ENCODE assay signal across 21 mouse cellular contexts in genomic region chr7:142449038-142449617, GRCm38 (mm10). TPM values are rescaled to one million over a fixed set of nuclear protein-coding genes. Genes with fewer than 3 reads are reported as not detected.
DNase-seq lines count a peak whose midpoint lies in the region; ATAC-seq and TF ChIP-seq lines count a peak whose summit lies in the region.
"Had no signal": no experiment of that assay in that cellular context is flagged by ENCODE, and none has a peak within 500 bp of the region (broad histone marks: within the 10 kb centered on the region; RNA-seq: fewer than 3 reads in every experiment).

No protein-coding gene starts in this region.

- peak overlapping the region; percentile 75 for H3K27ac ChIP-seq in heart, embryonic 10.5 days
- H3K27ac ChIP-seq in liver, embryonic 16.5 days (ENCODE audit: low read length) = no peak overlapping the region
- H3K27ac ChIP-seq in liver, postnatal 0 days (ENCODE audit: low read depth) = no peak overlapping the region
- H3K27ac ChIP-seq: embryonic facial prominence, embryonic 10.5 days; hindbrain, embryonic 15.5 days; liver, embryonic 15.5 days had no signal

- H3K4me1 ChIP-seq in heart, embryonic 10.5 days = peaks cover 22% of the 10 kb centered on the region
- H3K4me1 ChIP-seq in liver, embryonic 16.5 days (ENCODE audit: control insufficient read depth, low read depth, low read length) = no peaks in the 10 kb centered on the region
- no peaks in the 10 kb centered on the region for H3K4me1 ChIP-seq in liver, postnatal 0 days (ENCODE audit: insufficient read depth)
- H3K4me1 ChIP-seq: hindbrain, embryonic 15.5 days; liver, embryonic 15.5 days had no signal

- no peak overlapping the region for H3K9ac ChIP-seq in liver, embryonic 16.5 days (ENCODE audit: low read depth, low read length)
- no peak overlapping the region for H3K9ac ChIP-seq in liver, postnatal 0 days (replicated peaks)
- H3K9ac ChIP-seq: forebrain, postnatal 0 days; hindbrain, embryonic 15.5 days; liver, embryonic 15.5 days had no signal

- no peaks in the 10 kb centered on the region for H3K36me3 ChIP-seq in heart, embryonic 10.5 days
- H3K36me3 ChIP-seq in liver, embryonic 16.5 days (ENCODE audit: control insufficient read depth, insufficient read depth) = no peaks in the 10 kb centered on the region
- H3K36me3 ChIP-seq in liver, postnatal 0 days (replicated peaks; ENCODE audit: insufficient read depth, low read length) = no peaks in the 10 kb centered on the region
- H3K36me3 ChIP-seq: embryonic facial prominence, embryonic 10.5 days; hindbrain, embryonic 15.5 days; liver, embryonic 15.5 days had no signal

- no peaks in the 10 kb centered on the region for H3K9me3 ChIP-seq in heart, embryonic 10.5 days
- no peaks in the 10 kb centered on the region for H3K9me3 ChIP-seq in liver, embryonic 16.5 days (replicated peaks; ENCODE audit: control insufficient read depth, low read length)
- no peaks in the 10 kb centered on the region for H3K9me3 ChIP-seq in liver, postnatal 0 days (ENCODE audit: low read length)
- H3K9me3 ChIP-seq: embryonic facial prominence, embryonic 10.5 days; hindbrain, embryonic 15.5 days; liver, embryonic 15.5 days had no signal

- H3K27me3 ChIP-seq in heart, embryonic 10.5 days (ENCODE audit: insufficient read depth, poor library complexity, severe bottlenecking) = no peaks in the 10 kb centered on the region
- no peaks in the 10 kb centered on the region for H3K27me3 ChIP-seq in liver, embryonic 16.5 days (ENCODE audit: control insufficient read depth, insufficient read depth, low read depth, low read length)
- H3K27me3 ChIP-seq in liver, postnatal 0 days (ENCODE audit: insufficient read depth, low read length) = no peaks in the 10 kb centered on the region
- H3K27me3 ChIP-seq: hindbrain, embryonic 15.5 days; liver, embryonic 15.5 days had no signal

- WGBS in heart, embryonic 10.5 days = 76% methylated on average over 6 of the region's 6 CpGs
- 48% methylated on average over 6 of the region's 6 CpGs for WGBS in liver, embryonic 16.5 days (ENCODE audit: insufficient replicate concordance)
- WGBS in liver, postnatal 0 days (ENCODE audit: insufficient replicate concordance) = 52% methylated on average over 6 of the region's 6 CpGs

- no peak for TF ChIP-seq EP300 in liver, postnatal 0 days (IDR thresholded peaks at IDR 0.05; ENCODE audit: low read depth)

- no peak for TF ChIP-seq CTCF in liver, postnatal 0 days (IDR thresholded peaks at IDR 0.05; ENCODE audit: low read depth)

- DNase-seq in heart, embryonic 10.5 days (ENCODE audit: low spot score) = peak; percentile 65
- no peak for DNase-seq in heart, adult 8-10 months (ENCODE audit: low spot score)
- DNase-seq in liver, postnatal 0 days = no peak
- no peak for DNase-seq in spleen, adult 12 weeks (ENCODE audit: low spot score)
- DNase-seq: adrenal gland, adult 2 months; cerebellum, adult 9-10 months; forebrain, postnatal 0 days; kidney, adult 8-10 months had no signal

- no peak overlapping the region for H3K4me3 ChIP-seq in heart, embryonic 10.5 days
- H3K4me3 ChIP-seq in liver, embryonic 16.5 days (ENCODE audit: low read depth, low read length) = no peak overlapping the region
- no peak overlapping the region for H3K4me3 ChIP-seq in liver, postnatal 0 days (ENCODE audit: low read depth, low read length)
- H3K4me3 ChIP-seq: embryonic facial prominence, embryonic 10.5 days; erythroblast, embryonic 14.5 days; hindbrain, embryonic 15.5 days; liver, embryonic 15.5 days had no signal

- ATAC-seq in liver, embryonic 16.5 days (ENCODE audit: low read depth) = 0 out of 2 replicates have a peak, but pooled peaks have one; percentile 16
- ATAC-seq in liver, postnatal 0 days = no peak
- ATAC-seq in common myeloid progenitor, adult 5-6 weeks (replicated peaks; ENCODE audit: low read depth, poor library complexity, severe bottlenecking) = peak; percentile 69
- ATAC-seq in neutrophil, adult 5-6 weeks (ENCODE audit: extremely low read depth, insufficient number of reproducible peaks, low FRiP score, poor library complexity, severe bottlenecking) = peak; percentile 61; the same call in 1 of the 2 replicates
- ATAC-seq: forebrain, postnatal 0 days had no signal

- H3K4me2 ChIP-seq in liver, embryonic 16.5 days (ENCODE audit: low read depth, low read length) = no peak overlapping the region
- no peak overlapping the region for H3K4me2 ChIP-seq in liver, postnatal 0 days (ENCODE audit: low read depth, low read length)
- H3K4me2 ChIP-seq: hindbrain, embryonic 15.5 days; liver, embryonic 15.5 days had no signal

RNA-seq across cellular contexts. Expression of gene Tnni2, which starts 7.5 kb away (rescaled TPM):
- polyA plus RNA-seq in heart, embryonic 10.5 days (2016; fragmentation: Nextera tagmentation; extraction: Ambion mirVana) = 51.9 and 56.4 TPM in 2 replicates
- 1 to 10 TPM; 5.1 to 10.0 (median 7.8) TPM for total RNA-seq in heart, adult 8-10 months (2022)
- 17.8 and 41.4 TPM in 2 replicates for polyA plus RNA-seq in liver, embryonic 16.5 days (2015; fragmentation: Nextera tagmentation; extraction: Ambion mirVana)
- 6.9 and 72.7 TPM in 2 replicates for polyA plus RNA-seq in liver, postnatal 0 days (2015; fragmentation: Nextera tagmentation; extraction: Ambion mirVana)
- 1.8 and 3.7 TPM in 2 replicates for total RNA-seq in common myeloid progenitor, adult 5-6 weeks (2017)
- 18.2 and 31.9 TPM in 2 replicates for total RNA-seq in neutrophil, adult 5-6 weeks (2017)
- polyA plus RNA-seq: adrenal gland, adult 2 months; erythroblast, embryonic 14.5 days; testis, adult 2 months had no signal

RNA-seq across cellular contexts. Expression of gene Lsp1, which starts 11.5 kb away (rescaled TPM):
- 32.0 and 36.9 TPM in 2 replicates for polyA plus RNA-seq in heart, embryonic 10.5 days (2016; fragmentation: Nextera tagmentation; extraction: Ambion mirVana)
- 10 to 100 TPM; 24.0 to 40.3 (median 31.7) TPM for total RNA-seq in heart, adult 8-10 months (2022)
- 21.6 and 26.2 TPM in 2 replicates for polyA plus RNA-seq in liver, embryonic 16.5 days (2015; fragmentation: Nextera tagmentation; extraction: Ambion mirVana)
- polyA plus RNA-seq in liver, postnatal 0 days (2015; fragmentation: Nextera tagmentation; extraction: Ambion mirVana) = 31.5 and 33.6 TPM in 2 replicates
- total RNA-seq in common myeloid progenitor, adult 5-6 weeks (2017) = 96.5 and 108 TPM in 2 replicates
- 1,761 and 1,798 TPM in 2 replicates for total RNA-seq in neutrophil, adult 5-6 weeks (2017)

RNA-seq across cellular contexts. Expression of gene Syt8, which starts 14.5 kb away (rescaled TPM):
- polyA plus RNA-seq in heart, embryonic 10.5 days (2016; fragmentation: Nextera tagmentation; extraction: Ambion mirVana) = 0.38 and 1.3 TPM in 2 replicates
- under 1 TPM in 1 of 4 experiments, not detected in 3; 0.25 TPM for total RNA-seq in heart, adult 8-10 months (2022)
- 0.14 TPM in 1 of 2 replicates, not detected in the other for polyA plus RNA-seq in liver, embryonic 16.5 days (2015; fragmentation: Nextera tagmentation; extraction: Ambion mirVana)
- not detected in 2 replicates for polyA plus RNA-seq in liver, postnatal 0 days (2015; fragmentation: Nextera tagmentation; extraction: Ambion mirVana)
- not detected in 2 replicates for total RNA-seq in common myeloid progenitor, adult 5-6 weeks (2017)
- 1.4 and 3.2 TPM in 2 replicates for total RNA-seq in neutrophil, adult 5-6 weeks (2017)
- total RNA-seq: adrenal gland, adult 2 months; forebrain, postnatal 0 days; gastrocnemius, adult 8-10 months; left cerebral cortex, adult 18-20 months had no signal
- polyA plus RNA-seq: embryonic facial prominence, embryonic 10.5 days; erythroblast, embryonic 14.5 days; forebrain, postnatal 0 days; heart, postnatal 0 days; hindbrain, embryonic 15.5 days; limb, embryonic 11.5 days had no signal

RNA-seq across cellular contexts. Expression of gene Tnnt3, which starts 49.5 kb away (rescaled TPM):
- polyA plus RNA-seq in heart, embryonic 10.5 days (2016; fragmentation: Nextera tagmentation; extraction: Ambion mirVana) = 9.5 and 10.4 TPM in 2 replicates
- 10 to 100 TPM in 1 of 4 experiments, 1 to 10 TPM in 3; 7.6 to 13.6 (median 9.6) TPM for total RNA-seq in heart, adult 8-10 months (2022)
- 13.0 and 31.5 TPM in 2 replicates for polyA plus RNA-seq in liver, embryonic 16.5 days (2015; fragmentation: Nextera tagmentation; extraction: Ambion mirVana)
- 3.6 and 72.5 TPM in 2 replicates for polyA plus RNA-seq in liver, postnatal 0 days (2015; fragmentation: Nextera tagmentation; extraction: Ambion mirVana)
- 1.2 TPM in 1 of 2 replicates, not detected in the other for total RNA-seq in common myeloid progenitor, adult 5-6 weeks (2017)
- 20.0 and 20.4 TPM in 2 replicates for total RNA-seq in neutrophil, adult 5-6 weeks (2017)
- total RNA-seq: adrenal gland, adult 2 months; left cerebral cortex, adult 18-20 months had no signal
- polyA plus RNA-seq: adrenal gland, adult 2 months; erythroblast, embryonic 14.5 days; small intestine, adult 2 months; testis, adult 2 months had no signal

Comparison
In these comparisons a context has a peak if more than half of its experiments do, and no peak if none do; other contexts are left out.
1. RNA of gene Lsp1, which starts 11.5 kb away (total RNA-seq): 1,761 to 1,798 TPM in neutrophil, adult 5-6 weeks; 96.5 to 108 TPM in common myeloid progenitor, adult 5-6 weeks and 24.0 to 40.3 TPM in heart, adult 8-10 months; every median in the first group is over 10 times any median in the second.